ENCODE assay signal across 8 mouse cellular contexts in the genomic region with DNA sequence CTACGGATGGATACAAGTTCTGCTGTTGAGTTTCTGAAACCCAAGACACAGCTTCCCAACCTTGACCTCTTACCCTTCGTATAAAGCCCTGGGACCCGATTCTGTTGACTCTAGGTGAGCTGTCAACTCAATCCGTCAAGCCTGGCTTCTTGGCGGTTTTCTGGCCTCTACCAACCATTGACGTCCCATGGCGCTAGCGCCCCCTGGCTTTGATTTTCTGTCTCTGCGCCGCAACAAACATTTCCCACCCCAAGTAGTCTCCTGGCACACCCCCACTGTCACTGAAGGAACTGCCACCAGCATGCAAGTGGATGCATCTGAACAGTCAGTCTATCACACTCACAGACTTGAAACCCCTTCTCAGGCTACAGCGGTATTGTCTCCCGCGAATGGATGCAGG. TPM values are rescaled to one million over a fixed set of nuclear protein-coding genes. Genes with fewer than 3 reads are reported as not detected.
DNase-seq lines count a peak whose midpoint lies in the region; ATAC-seq lines count a peak whose summit lies in the region.

No protein-coding gene starts in this region.

- no peaks in the 10 kb centered on the region for H3K9me3 ChIP-seq in midbrain, embryonic 14.5 days (ENCODE audit: control insufficient read depth, low read length)

- peak; percentile 26 for DNase-seq in monocyte, adult 2 months (ENCODE audit: low read depth in 1 of 2, low spot score in 2 of 2)
- DNase-seq in cerebellum, adult 18-20 months = peak; percentile 54 to 67
- DNase-seq in gastrocnemius, adult 18-20 months (ENCODE audit: low spot score) = peak; percentile 76
- DNase-seq in induced T-regulatory cell, adult 2 months (ENCODE audit: low read depth) = peak; percentile 70
- DNase-seq in liver = peak; percentile 63
- peak; percentile 71 for DNase-seq in midbrain, embryonic 14.5 days
- DNase-seq in thymus, postnatal 10 days (ENCODE audit: low spot score in 2 of 2) = peak; percentile 20 to 33

- H3K9ac ChIP-seq in midbrain, embryonic 14.5 days (replicated peaks; ENCODE audit: low read length) = no peak overlapping the region

- H3K4me3 ChIP-seq in midbrain, embryonic 14.5 days (replicated peaks; ENCODE audit: low read depth, low read length) = no peak overlapping the region

- 6% methylated on average over 13 of the region's 13 CpGs for WGBS in midbrain, embryonic 14.5 days

- H3K27me3 ChIP-seq in midbrain, embryonic 14.5 days (ENCODE audit: control insufficient read depth, insufficient read depth, low read length) = peaks cover 15% of the 10 kb centered on the region; the same call in 1 of the 2 replicates

- H3K4me1 ChIP-seq in midbrain, embryonic 14.5 days (ENCODE audit: control insufficient read depth, insufficient read depth, low read length) = peaks cover 20% of the 10 kb centered on the region

- peak overlapping the region; percentile 84; the same call in 1 of the 2 replicates for H3K4me2 ChIP-seq in midbrain, embryonic 14.5 days (ENCODE audit: low read length)

- ATAC-seq in monocyte, adult 5-6 weeks (replicated peaks; ENCODE audit: insufficient number of reproducible peaks, low FRiP score, low TSS enrichment, poor library complexity, severe bottlenecking) = no peak
- no peak for ATAC-seq in midbrain, embryonic 14.5 days (ENCODE audit: low FRiP score, low TSS enrichment)

- H3K27ac ChIP-seq in midbrain, embryonic 14.5 days (replicated peaks; ENCODE audit: low read depth, low read length) = no peak overlapping the region

- no peaks in the 10 kb centered on the region for H3K36me3 ChIP-seq in midbrain, embryonic 14.5 days (ENCODE audit: control insufficient read depth, insufficient read depth, low read length)

RNA-seq across cellular contexts. Expression of gene AI464131, which starts 3.3 kb away (rescaled TPM):
- 0.21 TPM in 1 of 3 replicates, not detected in the others for total RNA-seq in monocyte, adult 5-6 weeks (2017)
- 10 to 100 TPM; 57.2 to 76.3 TPM for total RNA-seq in gastrocnemius, adult 18-20 months (2021)
- polyA plus RNA-seq in midbrain, embryonic 14.5 days (2014; fragmentation: Nextera tagmentation; extraction: Ambion mirVana) = 7.2 and 8.0 TPM in 2 replicates

RNA-seq across cellular contexts. Expression of gene 1110017D15Rik, which starts 11.0 kb away (rescaled TPM):
- total RNA-seq in monocyte, adult 5-6 weeks (2017) = 2.1 to 2.2 TPM in 2 of 3 replicates, not detected in the other
- total RNA-seq in gastrocnemius, adult 18-20 months (2021) = not detected
- 12.9 and 13.2 TPM in 2 replicates for polyA plus RNA-seq in midbrain, embryonic 14.5 days (2014; fragmentation: Nextera tagmentation; extraction: Ambion mirVana)

RNA-seq across cellular contexts. Expression of gene Nudt2, which starts 41.2 kb away (rescaled TPM):
- total RNA-seq in monocyte, adult 5-6 weeks (2017) = 4.4 to 10.3 TPM (median 5.0 TPM) in 3 replicates
- total RNA-seq in gastrocnemius, adult 18-20 months (2021) = 10 to 100 TPM; 26.5 to 28.8 TPM
- polyA plus RNA-seq in midbrain, embryonic 14.5 days (2014; fragmentation: Nextera tagmentation; extraction: Ambion mirVana) = 68.4 and 79.9 TPM in 2 replicates

RNA-seq across cellular contexts. Expression of gene Kif24, which starts 41.5 kb away (rescaled TPM):
- 0.57 to 1.6 TPM (median 1.3 TPM) in 3 replicates for total RNA-seq in monocyte, adult 5-6 weeks (2017)
- under 1 TPM; 0.21 to 0.32 TPM for total RNA-seq in gastrocnemius, adult 18-20 months (2021)
- polyA plus RNA-seq in midbrain, embryonic 14.5 days (2014; fragmentation: Nextera tagmentation; extraction: Ambion mirVana) = 3.3 and 3.7 TPM in 2 replicates

Comparison
In these comparisons a context has a peak if more than half of its experiments do, and no peak if none do; other contexts are left out.
1. DNase-seq: peak in every context shown above with its lines; median percentile 76 in gastrocnemius, adult 18-20 months; 71 in midbrain, embryonic 14.5 days; 70 in induced T-regulatory cell, adult 2 months; 63 in liver; 60 in cerebellum, adult 18-20 months; 26 in thymus, postnatal 10 days; 26 in monocyte, adult 2 months.
2. RNA of gene AI464131, which starts 3.3 kb away (total RNA-seq): 57.2 to 76.3 TPM in gastrocnemius, adult 18-20 months; 0.21 TPM in monocyte, adult 5-6 weeks; every median in the first group is over 10 times any median in the second.